Mouse (Mus musculus): Measurements from ENCODE around the gene Tchp. TPM values are rescaled to one million over a fixed set of nuclear protein-coding genes. Genes with fewer than 3 reads are reported as not detected.
A peak's percentile ranks its signal among the peaks of the same experiment; 100 is the strongest.

Gene Tchp
- polyA plus RNA-seq, 1 experiment from 2014 or later: 12.0 TPM

DNA sequence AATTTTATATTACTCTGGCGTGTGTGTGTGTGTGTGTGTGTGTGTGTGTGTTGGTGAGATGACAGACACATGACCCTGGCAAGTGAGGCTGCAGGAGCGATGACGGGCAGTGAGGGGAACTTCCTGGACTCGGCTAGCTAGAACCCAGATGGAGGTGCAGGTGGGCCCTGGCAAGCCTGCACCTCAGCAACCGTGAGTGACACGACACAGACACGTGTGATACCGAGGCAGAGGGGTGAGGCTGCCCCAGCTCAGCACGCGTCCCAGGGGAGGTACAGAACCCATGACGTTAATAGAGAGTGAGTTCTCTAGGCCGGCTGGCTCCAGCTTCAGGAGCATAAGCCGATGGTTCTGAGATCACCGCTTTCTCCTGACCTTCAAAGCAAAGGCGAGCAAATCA, 24.4 kb downstream of the Tchp start:
- Histone ChIP-seq H3K4me1 (ENCODE audit: control insufficient read depth, insufficient read depth, low read length) (0 out of 2 replicates have a peak, but pooled peaks cover 2% of the 10 kb centered on the region), H3K9me3 (replicated peaks; ENCODE audit: control insufficient read depth, low read length) (no peaks in the 10 kb centered on the region), H3K36me3 (replicated peaks; ENCODE audit: control insufficient read depth, insufficient read depth, low read depth, low read length) (peaks cover 2% of the 10 kb centered on the region; the same call in 1 of the 2 replicates), H3K27ac (replicated peaks; ENCODE audit: low read depth, low read length) (no peak overlapping the region), H3K4me2 (ENCODE audit: low read depth, low read length) (no peak overlapping the region), H3K27me3 (ENCODE audit: control insufficient read depth, insufficient read depth, low read length) (no peaks in the 10 kb centered on the region), H3K9ac (replicated peaks; ENCODE audit: low read length) (no peak overlapping the region), H3K4me3 (ENCODE audit: low read depth, low read length) (no peak overlapping the region)
- 81% methylated on average over 15 of the region's 15 CpGs for whole genome bisulfite sequencing
- ATAC-seq (replicated peaks; ENCODE audit: insufficient number of reproducible peaks, low FRiP score, low TSS enrichment, low read depth) (no peak), DNase-seq (ENCODE audit: low spot score) (no peak)

DNA sequence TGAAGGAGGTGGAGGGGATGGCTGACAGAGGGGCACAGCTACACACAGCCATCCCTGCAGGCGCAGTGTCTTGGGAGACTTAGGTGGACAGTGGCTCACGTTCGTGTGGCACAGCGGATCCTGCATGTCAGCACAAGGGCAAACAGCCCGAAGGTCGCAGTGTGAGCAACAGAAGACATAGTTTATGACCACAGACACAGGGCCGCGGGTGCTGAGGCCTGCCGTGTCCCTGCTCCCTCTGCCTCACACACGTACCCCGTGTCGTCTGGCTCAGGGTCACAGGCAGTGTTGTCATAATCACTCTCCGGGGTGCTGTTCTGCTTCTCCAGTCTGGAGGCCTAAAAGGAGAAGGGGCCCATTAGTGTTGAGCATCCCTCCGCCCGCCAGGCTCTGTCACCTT, 26.0 kb downstream of the Tchp start:
- ATAC-seq (replicated peaks; ENCODE audit: insufficient number of reproducible peaks, low FRiP score, low TSS enrichment, low read depth): no peak
- Histone ChIP-seq H3K4me1 (ENCODE audit: control insufficient read depth, insufficient read depth, low read length) (0 out of 2 replicates have a peak, but pooled peaks cover 2% of the 10 kb centered on the region), H3K9me3 (replicated peaks; ENCODE audit: control insufficient read depth, low read length) (no peaks in the 10 kb centered on the region), H3K36me3 (replicated peaks; ENCODE audit: control insufficient read depth, insufficient read depth, low read depth, low read length) (peaks cover 2% of the 10 kb centered on the region; the same call in 1 of the 2 replicates), H3K27ac (replicated peaks; ENCODE audit: low read depth, low read length) (no peak overlapping the region), H3K4me2 (ENCODE audit: low read depth, low read length) (no peak overlapping the region), H3K4me3 (ENCODE audit: low read depth, low read length) (no peak overlapping the region), H3K27me3 (ENCODE audit: control insufficient read depth, insufficient read depth, low read length) (no peaks in the 10 kb centered on the region), H3K9ac (replicated peaks; ENCODE audit: low read length) (no peak overlapping the region)
- DNase-seq (ENCODE audit: low spot score): no peak
- 96% methylated on average over 15 of the region's 15 CpGs for WGBS

DNA sequence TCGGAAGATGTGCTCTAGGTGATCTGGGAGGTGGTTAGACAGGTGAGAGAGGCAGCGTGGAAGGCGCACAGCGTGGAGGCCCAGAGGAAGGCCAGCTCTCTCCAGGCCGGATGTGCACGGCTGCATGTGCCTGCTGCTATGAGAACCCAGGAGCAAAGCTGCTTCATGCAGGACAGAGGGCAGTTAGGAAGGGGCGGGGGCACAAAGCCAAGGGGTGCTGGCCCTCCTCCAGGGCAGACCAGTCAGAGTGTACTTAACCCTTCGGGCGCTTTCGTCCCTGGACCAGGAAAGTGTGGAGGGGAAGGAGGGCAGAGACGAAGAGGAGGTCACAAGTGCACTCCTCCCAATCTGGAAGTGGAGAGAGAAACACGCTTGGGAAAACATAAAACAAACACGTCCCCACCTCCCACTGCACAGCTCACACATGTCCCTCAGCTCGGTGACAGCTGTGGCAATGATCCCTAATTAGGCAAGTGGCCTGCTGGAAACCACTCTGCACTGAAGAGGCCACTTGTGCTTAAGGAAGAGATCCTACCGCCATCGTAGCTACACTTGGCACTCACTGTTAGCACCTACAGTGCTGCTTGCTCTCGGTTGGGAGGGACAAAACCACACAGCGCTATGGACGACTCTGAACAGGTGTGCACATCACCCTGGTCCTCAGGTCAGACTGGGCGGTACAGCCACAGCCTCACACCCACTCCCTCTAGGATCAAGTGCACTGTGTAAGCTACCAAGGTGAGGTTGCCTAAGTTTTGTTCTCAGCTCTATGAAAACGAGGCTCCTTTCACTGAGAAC, 29.7 kb downstream of the Tchp start:
- Histone ChIP-seq H3K27ac (replicated peaks; ENCODE audit: low read depth, low read length) (no peak overlapping the region), H3K9me3 (replicated peaks; ENCODE audit: control insufficient read depth, low read length) (no peaks in the 10 kb centered on the region), H3K4me2 (ENCODE audit: low read depth, low read length) (no peak overlapping the region), H3K36me3 (replicated peaks; ENCODE audit: control insufficient read depth, insufficient read depth, low read depth, low read length) (peaks cover 2% of the 10 kb centered on the region; the same call in 1 of the 2 replicates), H3K9ac (replicated peaks; ENCODE audit: low read length) (no peak overlapping the region), H3K4me3 (ENCODE audit: low read depth, low read length) (no peak overlapping the region), H3K4me1 (ENCODE audit: control insufficient read depth, insufficient read depth, low read length) (no peaks in the 10 kb centered on the region), H3K27me3 (ENCODE audit: control insufficient read depth, insufficient read depth, low read length) (no peaks in the 10 kb centered on the region)
- ATAC-seq (replicated peaks; ENCODE audit: insufficient number of reproducible peaks, low FRiP score, low TSS enrichment, low read depth) (0 out of 2 replicates have a peak, but pooled peaks have one; percentile 25), DNase-seq (ENCODE audit: low spot score) (no peak)
- WGBS: 81% methylated on average over 21 of the region's 21 CpGs

DNA sequence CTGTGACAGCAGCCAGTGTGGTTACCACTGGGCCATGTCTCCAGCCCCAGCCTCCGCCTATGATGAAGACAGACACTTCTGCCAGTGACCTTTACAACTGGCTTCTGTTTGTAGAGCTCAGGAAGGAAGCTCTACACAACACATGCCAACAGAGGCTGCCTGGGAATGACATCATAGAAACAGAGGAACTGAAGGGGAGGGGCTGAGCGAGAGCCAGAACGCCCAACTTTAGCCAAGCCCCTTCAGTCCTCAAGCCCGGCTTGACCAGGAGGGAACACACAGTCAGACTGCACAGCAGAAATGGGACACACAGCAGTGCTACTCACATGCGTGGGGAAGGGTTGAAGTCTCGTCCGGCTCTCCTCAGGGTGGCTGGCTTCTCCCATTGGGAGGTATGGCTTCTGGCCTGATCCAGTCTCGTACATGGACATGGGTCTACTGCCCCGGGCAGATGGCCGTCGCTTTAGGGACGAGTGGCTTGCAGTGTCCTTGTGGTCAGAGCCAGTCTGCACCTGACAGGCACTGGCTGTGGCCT, 31.2 kb downstream of the Tchp start:
- DNase-seq (ENCODE audit: low spot score) (peak; percentile 8), ATAC-seq (replicated peaks; ENCODE audit: insufficient number of reproducible peaks, low FRiP score, low TSS enrichment, low read depth) (peak; percentile 46; the same call in 1 of the 2 replicates)
- Histone ChIP-seq H3K4me3 (ENCODE audit: low read depth, low read length) (no peak overlapping the region), H3K9me3 (replicated peaks; ENCODE audit: control insufficient read depth, low read length) (no peaks in the 10 kb centered on the region), H3K27me3 (ENCODE audit: control insufficient read depth, insufficient read depth, low read length) (no peaks in the 10 kb centered on the region), H3K4me1 (ENCODE audit: control insufficient read depth, insufficient read depth, low read length) (no peaks in the 10 kb centered on the region), H3K4me2 (ENCODE audit: low read depth, low read length) (no peak overlapping the region), H3K36me3 (replicated peaks; ENCODE audit: control insufficient read depth, insufficient read depth, low read depth, low read length) (peaks cover 2% of the 10 kb centered on the region; the same call in 1 of the 2 replicates), H3K9ac (replicated peaks; ENCODE audit: low read length) (no peak overlapping the region), H3K27ac (replicated peaks; ENCODE audit: low read depth, low read length) (no peak overlapping the region)
- 80% methylated on average over 12 of the region's 12 CpGs for WGBS

DNA sequence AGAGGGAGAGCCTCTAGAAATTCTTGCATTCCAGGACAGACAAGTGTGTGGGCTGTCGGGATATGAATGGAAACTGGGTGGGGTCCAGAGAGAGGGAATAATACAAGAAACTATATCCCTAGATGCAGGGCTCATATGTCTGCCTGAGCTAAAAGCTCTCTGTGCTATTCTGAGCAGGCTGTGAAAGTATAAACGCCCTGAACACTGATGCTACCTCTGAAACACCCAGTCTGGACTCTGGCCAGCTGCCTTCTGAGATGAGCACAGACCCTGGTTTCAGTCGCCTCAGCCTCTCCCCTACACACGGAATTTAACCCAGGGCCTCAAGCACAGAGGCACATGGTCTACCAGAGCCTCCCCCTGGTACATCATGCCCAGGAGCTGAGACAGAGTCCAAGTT, 33.0 kb downstream of the Tchp start:
- Histone ChIP-seq H3K36me3 (replicated peaks; ENCODE audit: control insufficient read depth, insufficient read depth, low read depth, low read length) (peaks cover 2% of the 10 kb centered on the region), H3K4me1 (ENCODE audit: control insufficient read depth, insufficient read depth, low read length) (no peaks in the 10 kb centered on the region), H3K9me3 (replicated peaks; ENCODE audit: control insufficient read depth, low read length) (no peaks in the 10 kb centered on the region), H3K9ac (replicated peaks; ENCODE audit: low read length) (no peak overlapping the region), H3K4me3 (ENCODE audit: low read depth, low read length) (no peak overlapping the region), H3K4me2 (ENCODE audit: low read depth, low read length) (no peak overlapping the region), H3K27me3 (ENCODE audit: control insufficient read depth, insufficient read depth, low read length) (no peaks in the 10 kb centered on the region), H3K27ac (replicated peaks; ENCODE audit: low read depth, low read length) (no peak overlapping the region)
- 67% methylated on average over 4 of the region's 4 CpGs for WGBS
- DNase-seq (ENCODE audit: low spot score) (no peak), ATAC-seq (replicated peaks; ENCODE audit: insufficient number of reproducible peaks, low FRiP score, low TSS enrichment, low read depth) (no peak)

DNA sequence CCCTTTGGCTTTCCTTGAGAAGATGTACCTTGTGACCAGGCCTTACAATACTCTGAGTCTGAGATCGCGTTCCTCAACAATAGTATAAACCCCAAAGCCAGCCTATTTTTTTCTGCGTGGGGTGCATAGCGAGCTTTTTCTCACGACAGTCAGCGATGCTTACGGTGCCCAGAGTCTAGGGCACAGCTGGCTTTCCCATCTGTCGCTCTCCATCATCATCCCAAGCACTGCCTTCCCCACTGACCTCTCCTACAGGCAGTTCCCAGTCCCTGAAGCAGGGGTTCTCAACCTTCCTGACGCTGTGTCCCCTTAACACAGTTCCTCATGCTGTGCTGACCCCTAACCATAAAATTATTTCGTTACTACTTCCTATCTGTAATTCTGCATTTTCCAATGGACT, 35.0 kb downstream of the Tchp start:
- H3K4me1 ChIP-seq (ENCODE audit: control insufficient read depth, insufficient read depth, low read length): no peaks in the 10 kb centered on the region
- H3K4me2 ChIP-seq (ENCODE audit: low read depth, low read length): no peak overlapping the region
- no peak for DNase-seq (ENCODE audit: low spot score)
- H3K27me3 ChIP-seq (ENCODE audit: control insufficient read depth, insufficient read depth, low read length): no peaks in the 10 kb centered on the region
- H3K9ac ChIP-seq (replicated peaks; ENCODE audit: low read length): no peak overlapping the region
- ATAC-seq (replicated peaks; ENCODE audit: insufficient number of reproducible peaks, low FRiP score, low TSS enrichment, low read depth): no peak
- peaks cover 3% of the 10 kb centered on the region for H3K36me3 ChIP-seq (replicated peaks; ENCODE audit: control insufficient read depth, insufficient read depth, low read depth, low read length)
- H3K4me3 ChIP-seq (ENCODE audit: low read depth, low read length): no peak overlapping the region
- H3K27ac ChIP-seq (replicated peaks; ENCODE audit: low read depth, low read length): 0 out of 2 replicates have a peak overlapping the region, but pooled peaks have one; percentile 8
- H3K9me3 ChIP-seq (replicated peaks; ENCODE audit: control insufficient read depth, low read length): no peaks in the 10 kb centered on the region
- 92% methylated on average over 10 of the region's 10 CpGs for WGBS

DNA sequence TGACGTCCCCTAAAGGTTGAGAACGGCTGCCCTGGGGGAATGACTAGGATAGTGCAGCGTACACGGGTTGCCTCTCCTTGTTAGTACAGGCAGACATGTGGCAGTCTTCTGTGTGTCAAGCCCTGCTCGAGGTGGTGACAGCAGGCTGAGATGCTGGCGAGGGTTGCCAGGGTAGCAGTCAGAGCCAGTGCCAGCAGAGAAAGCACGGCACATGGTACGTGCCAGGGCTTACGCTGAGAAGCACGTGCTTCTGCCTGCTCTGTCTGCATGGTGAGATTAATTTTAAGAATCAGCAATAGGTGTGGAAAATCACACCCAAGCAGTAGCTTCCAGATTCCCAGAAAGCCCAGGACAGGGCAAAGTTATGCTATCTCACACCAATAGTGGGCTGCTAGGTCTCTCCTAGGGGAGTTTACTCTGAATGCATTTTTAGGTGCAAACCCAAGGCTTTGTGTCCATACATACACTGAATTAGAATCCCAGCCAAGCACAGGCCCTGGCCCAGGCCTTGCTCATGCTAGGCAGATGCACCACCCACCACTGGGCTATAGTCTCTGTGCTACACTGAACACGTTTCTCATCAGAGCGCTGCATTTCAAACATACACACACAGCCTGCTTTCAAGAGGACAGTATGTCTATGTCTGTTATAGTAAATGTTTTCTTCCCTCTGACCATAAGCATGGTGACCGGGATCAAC, 35.6 kb downstream of the Tchp start:
- Histone ChIP-seq H3K9me3 (replicated peaks; ENCODE audit: control insufficient read depth, low read length) (no peaks in the 10 kb centered on the region), H3K4me3 (ENCODE audit: low read depth, low read length) (no peak overlapping the region), H3K27me3 (ENCODE audit: control insufficient read depth, insufficient read depth, low read length) (no peaks in the 10 kb centered on the region), H3K36me3 (replicated peaks; ENCODE audit: control insufficient read depth, insufficient read depth, low read depth, low read length) (peaks cover 3% of the 10 kb centered on the region), H3K4me1 (ENCODE audit: control insufficient read depth, insufficient read depth, low read length) (no peaks in the 10 kb centered on the region), H3K9ac (replicated peaks; ENCODE audit: low read length) (no peak overlapping the region), H3K27ac (replicated peaks; ENCODE audit: low read depth, low read length) (0 out of 2 replicates have a peak overlapping the region, but pooled peaks have one; percentile 8), H3K4me2 (ENCODE audit: low read depth, low read length) (no peak overlapping the region)
- DNase-seq (ENCODE audit: low spot score): no peak
- WGBS: 91% methylated on average over 13 of the region's 13 CpGs
- no peak for ATAC-seq (replicated peaks; ENCODE audit: insufficient number of reproducible peaks, low FRiP score, low TSS enrichment, low read depth)

DNA sequence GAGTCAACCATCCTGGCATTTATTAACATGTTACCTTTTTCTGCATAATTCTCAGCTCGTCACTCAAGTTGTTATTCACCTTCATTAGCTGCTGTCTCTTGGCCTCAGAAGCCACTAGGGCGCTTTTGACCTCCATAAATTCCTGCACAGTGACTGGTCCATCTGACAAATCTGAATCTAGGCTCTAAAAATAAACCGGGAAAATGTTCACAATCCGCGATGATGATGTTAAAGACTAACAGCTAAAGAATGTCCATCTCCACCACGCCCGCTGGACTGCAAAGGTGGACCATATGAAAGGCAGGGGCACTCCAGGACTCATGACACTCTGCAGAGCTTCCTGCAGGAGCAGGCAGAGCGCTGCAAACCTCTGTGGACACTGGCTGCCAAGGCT, 36.1 kb downstream of the Tchp start:
- whole genome bisulfite sequencing: 95% methylated on average over 8 of the region's 8 CpGs
- Histone ChIP-seq H3K4me2 (ENCODE audit: low read depth, low read length) (no peak overlapping the region), H3K9me3 (replicated peaks; ENCODE audit: control insufficient read depth, low read length) (no peaks in the 10 kb centered on the region), H3K36me3 (replicated peaks; ENCODE audit: control insufficient read depth, insufficient read depth, low read depth, low read length) (peaks cover 3% of the 10 kb centered on the region), H3K27me3 (ENCODE audit: control insufficient read depth, insufficient read depth, low read length) (no peaks in the 10 kb centered on the region), H3K27ac (replicated peaks; ENCODE audit: low read depth, low read length) (no peak overlapping the region), H3K9ac (replicated peaks; ENCODE audit: low read length) (no peak overlapping the region), H3K4me1 (ENCODE audit: control insufficient read depth, insufficient read depth, low read length) (no peaks in the 10 kb centered on the region), H3K4me3 (ENCODE audit: low read depth, low read length) (no peak overlapping the region)
- no peak for DNase-seq (ENCODE audit: low spot score)
- ATAC-seq (replicated peaks; ENCODE audit: insufficient number of reproducible peaks, low FRiP score, low TSS enrichment, low read depth): no peak
